Mouse (Mus musculus) c-Kit-positive CD71-positive TER-119-positive erythroid progenitor cells, embryonic 14.5 days (primary cell): ENCODE measurements around the gene Fam13c.
"Not testable (repeated sequence)": the region's sequence is repeated elsewhere in the genome, so short reads cannot be mapped to it uniquely, and the experiment has no call there.

Source experiments
- DNase-seq: peaks from one replicate; pipeline ENCODE4 v3.0.0-alpha.2; 2013; ENCODE audit warnings: low spot score

Gene Fam13c

GRCm38 (mm10) chr10:70439676-70440521, at the start of gene Fam13c:
TSS of gene Fam13c (plus strand) at chr10:70440481.
- DNase-seq = no peak

GRCm38 (mm10) chr10:70395900-70396299, 44.4 kb upstream of the Fam13c start:
- no peak for DNase-seq

GRCm38 (mm10) chr10:70398224-70398623, 42.1 kb upstream of the Fam13c start:
- DNase-seq = no peak

- DNase-seq = no peak
Measured at GRCm38 (mm10) chr10:70402006-70402405, 38.3 kb upstream of the Fam13c start.

- DNase-seq = no peak
Measured at GRCm38 (mm10) chr10:70402711-70403110, 37.6 kb upstream of the Fam13c start.

- DNase-seq = no peak
Measured at GRCm38 (mm10) chr10:70417811-70418486, 22.3 kb upstream of the Fam13c start.

GRCm38 (mm10) chr10:70419282-70420264, 20.7 kb upstream of the Fam13c start:
- DNase-seq = no peak

- DNase-seq = no peak
Measured at GRCm38 (mm10) chr10:70426373-70426772, 13.9 kb upstream of the Fam13c start.

- DNase-seq = no peak
Measured at GRCm38 (mm10) chr10:70428121-70428662, 12.1 kb upstream of the Fam13c start.

- DNase-seq = no peak
Measured at GRCm38 (mm10) chr10:70429341-70429740, 10.9 kb upstream of the Fam13c start.

- DNase-seq = no peak
Measured at GRCm38 (mm10) chr10:70433334-70433733, 6.9 kb upstream of the Fam13c start.

- DNase-seq = not testable (repeated sequence)
Measured at GRCm38 (mm10) chr10:70433736-70434135, 6.5 kb upstream of the Fam13c start.

- no peak for DNase-seq
Measured at GRCm38 (mm10) chr10:70436656-70437055, 3.6 kb upstream of the Fam13c start.

- DNase-seq = no peak
Measured at GRCm38 (mm10) chr10:70437289-70437688, 3.0 kb upstream of the Fam13c start.

- no peak for DNase-seq
Measured at GRCm38 (mm10) chr10:70440639-70441461, 569 bp downstream of the Fam13c start.

- no peak for DNase-seq
Measured at GRCm38 (mm10) chr10:70442156-70442555, 1.9 kb downstream of the Fam13c start.

GRCm38 (mm10) chr10:70442623-70443022, 2.3 kb downstream of the Fam13c start:
- no peak for DNase-seq

- DNase-seq = no peak
Measured at GRCm38 (mm10) chr10:70447787-70448186, 7.5 kb downstream of the Fam13c start.

- DNase-seq = no peak
Measured at GRCm38 (mm10) chr10:70449206-70449605, 8.9 kb downstream of the Fam13c start.

GRCm38 (mm10) chr10:70455886-70456305, 15.6 kb downstream of the Fam13c start:
- no peak for DNase-seq
